Mouse (Mus musculus) kidney, postnatal 14 days (tissue): ENCODE results near the gene Hoga1.

Experiments used
- DNase-seq: peaks from one replicate; pipeline ENCODE4 v3.0.0; 2022; ENCODE audit warnings: mixed read lengths

Gene Hoga1

GRCm38 (mm10) chr19:42045269-42046102 lies at the start of gene Hoga1:
TSS of gene Hoga1 (plus strand) at chr19:42045610.
- peak; percentile 93 for DNase-seq

DNA sequence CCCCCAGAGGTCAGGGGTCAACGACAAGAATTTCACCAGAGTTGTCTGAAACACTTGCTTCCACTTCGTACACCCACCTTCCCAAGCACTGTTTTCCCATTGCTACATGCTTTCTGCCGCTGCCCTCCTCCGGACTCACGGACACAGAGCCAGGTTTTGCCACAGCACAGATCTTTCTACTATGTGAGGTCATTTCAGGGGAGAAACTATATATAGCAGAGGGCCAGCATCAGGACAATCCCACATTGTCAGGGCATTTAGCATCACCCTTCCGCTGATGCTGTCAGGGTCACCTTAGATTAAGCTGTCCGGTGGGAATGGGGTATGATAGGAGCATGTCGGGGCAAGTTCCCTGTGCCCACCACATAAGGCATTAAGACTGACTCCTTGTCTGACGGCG lies 48.3 kb upstream of the Hoga1 start:
- DNase-seq = no peak

- no peak for DNase-seq
Measured at GRCm38 (mm10) chr19:41998770-41999548, 46.5 kb upstream of the Hoga1 start.

- no peak for DNase-seq
Measured at GRCm38 (mm10) chr19:41999688-42000283, 45.6 kb upstream of the Hoga1 start.

GRCm38 (mm10) chr19:42000446-42000958 lies 44.9 kb upstream of the Hoga1 start:
- peak; percentile 53 for DNase-seq

DNA sequence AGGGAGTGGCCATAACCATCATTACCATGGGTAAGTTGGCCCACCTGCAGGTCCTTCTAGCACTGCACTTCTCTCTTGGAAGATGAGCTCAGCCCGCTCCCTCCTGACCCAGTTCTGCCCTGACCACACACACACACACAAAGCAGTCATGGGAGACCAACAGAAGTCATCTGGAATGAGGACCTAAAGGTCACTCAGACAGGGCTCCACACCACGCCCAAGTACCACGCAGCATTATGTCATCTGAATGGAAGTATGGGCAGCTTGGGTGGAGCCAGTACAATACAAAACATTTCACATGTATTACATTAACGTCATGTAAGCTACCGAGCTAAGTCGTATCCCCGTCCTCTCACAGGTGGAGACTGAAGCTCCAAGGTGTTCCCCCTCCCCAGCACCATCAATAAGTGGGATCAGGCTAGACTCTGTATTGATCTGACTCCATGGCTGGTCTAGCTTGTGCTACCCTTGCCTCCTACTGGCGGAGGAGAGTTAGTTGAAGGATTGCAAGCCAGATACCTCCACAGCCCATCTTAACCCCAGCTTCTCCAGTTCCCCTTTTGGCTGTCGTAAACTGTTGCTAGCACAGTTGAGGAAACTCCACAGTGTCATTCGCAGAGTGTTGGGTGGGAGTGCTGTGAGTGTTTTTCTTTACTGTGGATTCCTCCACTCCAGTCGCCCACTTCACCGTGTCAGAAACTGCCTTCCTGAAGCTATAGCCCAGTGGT lies 44.0 kb upstream of the Hoga1 start:
- no peak for DNase-seq

DNA sequence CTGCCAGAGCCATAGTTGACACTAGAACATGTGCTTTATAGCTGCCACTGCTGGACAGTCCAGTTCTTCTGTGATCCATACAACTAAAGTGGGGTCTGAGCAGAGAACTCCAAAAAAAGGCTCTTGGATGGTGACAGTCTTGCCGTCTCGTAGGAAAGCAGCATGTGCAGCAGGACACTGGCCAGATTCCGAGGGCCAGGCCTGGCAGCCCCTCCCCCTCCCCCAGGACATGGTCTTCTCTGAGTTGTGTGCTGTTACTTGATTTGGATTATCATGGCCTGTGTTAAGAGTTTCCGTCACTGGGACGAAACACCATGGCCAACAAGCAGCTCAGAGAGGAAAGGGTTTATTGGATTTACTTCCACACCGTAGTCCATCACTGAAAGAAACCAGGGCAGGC lies 41.2 kb upstream of the Hoga1 start:
- DNase-seq = no peak

DNA sequence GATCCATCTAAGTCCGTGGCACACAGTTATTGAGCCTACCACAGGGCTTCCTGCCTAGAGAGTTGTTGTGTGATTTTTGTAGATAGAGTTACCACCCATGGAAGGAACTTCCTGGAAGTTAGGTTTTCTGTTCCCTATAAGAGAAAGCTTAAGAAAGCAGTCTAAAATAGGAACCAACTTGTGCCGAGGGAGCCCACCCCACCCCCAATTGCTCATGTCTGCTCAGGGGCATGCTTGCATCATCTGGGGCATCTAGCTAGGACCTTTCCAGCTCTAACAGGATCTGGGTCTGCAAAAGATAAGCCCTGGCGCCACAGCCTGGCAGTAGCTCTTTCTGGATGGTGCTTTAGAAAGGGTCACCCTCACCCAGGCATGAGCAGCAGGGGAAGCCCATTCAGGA lies 39.8 kb upstream of the Hoga1 start:
- no peak for DNase-seq

- no peak for DNase-seq
Measured at GRCm38 (mm10) chr19:42006568-42006967, 38.8 kb upstream of the Hoga1 start.

- DNase-seq = no peak
Measured at GRCm38 (mm10) chr19:42008586-42008985, 36.8 kb upstream of the Hoga1 start.

DNA sequence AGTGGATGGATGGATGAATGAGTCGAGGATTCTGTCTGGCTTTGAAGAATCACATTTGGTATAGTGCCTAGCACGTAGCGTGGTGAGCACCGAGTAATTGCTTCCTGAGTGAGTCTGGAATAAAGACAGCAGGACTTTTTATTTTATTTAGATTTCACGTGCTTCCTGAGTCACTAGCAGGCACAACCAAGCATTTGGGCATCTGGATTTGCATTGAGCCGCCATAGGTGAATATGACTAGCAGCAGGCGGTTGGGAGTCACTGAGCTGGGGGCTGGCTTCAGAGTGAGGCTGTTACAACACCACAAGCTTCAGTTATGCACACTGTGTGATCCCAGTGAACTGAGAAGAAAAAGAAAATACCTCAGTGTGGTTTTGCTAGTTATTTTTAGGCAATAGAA lies 36.3 kb upstream of the Hoga1 start:
- no peak for DNase-seq

GRCm38 (mm10) chr19:42010436-42010835 lies 35.0 kb upstream of the Hoga1 start:
- no peak for DNase-seq

GRCm38 (mm10) chr19:42011123-42011522 lies 34.3 kb upstream of the Hoga1 start:
- no peak for DNase-seq

DNA sequence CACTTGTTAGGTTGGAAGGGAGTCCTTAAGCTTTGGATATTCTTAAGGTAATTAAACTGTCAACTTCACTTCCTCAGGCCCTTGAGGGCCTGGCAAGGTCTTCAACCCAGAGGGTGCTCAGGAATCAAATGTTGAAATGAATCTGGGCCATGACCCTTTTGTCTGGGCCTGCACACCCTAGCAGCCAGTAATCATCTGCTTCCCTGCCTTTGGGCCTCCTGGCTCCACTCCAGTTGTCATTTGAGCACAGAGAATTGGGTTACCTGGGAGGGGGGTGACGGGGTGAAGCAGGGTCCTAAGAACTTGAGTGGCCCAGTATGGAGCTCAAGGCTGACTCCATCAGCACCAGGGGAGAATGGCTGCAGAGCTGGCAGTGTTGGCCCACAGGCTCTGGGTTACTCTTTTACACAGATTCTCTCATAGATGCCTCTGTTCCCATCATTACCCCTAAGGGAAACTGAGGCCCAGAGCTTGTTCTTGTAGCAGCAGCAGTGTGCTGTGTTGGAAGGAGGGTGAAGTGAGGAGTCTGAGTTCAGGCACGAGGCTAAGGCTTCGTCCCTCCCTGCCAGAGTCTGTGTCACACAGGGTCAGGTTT lies 31.1 kb upstream of the Hoga1 start:
- DNase-seq = no peak

- DNase-seq = no peak
Measured at GRCm38 (mm10) chr19:42015001-42015400, 30.4 kb upstream of the Hoga1 start.

DNA sequence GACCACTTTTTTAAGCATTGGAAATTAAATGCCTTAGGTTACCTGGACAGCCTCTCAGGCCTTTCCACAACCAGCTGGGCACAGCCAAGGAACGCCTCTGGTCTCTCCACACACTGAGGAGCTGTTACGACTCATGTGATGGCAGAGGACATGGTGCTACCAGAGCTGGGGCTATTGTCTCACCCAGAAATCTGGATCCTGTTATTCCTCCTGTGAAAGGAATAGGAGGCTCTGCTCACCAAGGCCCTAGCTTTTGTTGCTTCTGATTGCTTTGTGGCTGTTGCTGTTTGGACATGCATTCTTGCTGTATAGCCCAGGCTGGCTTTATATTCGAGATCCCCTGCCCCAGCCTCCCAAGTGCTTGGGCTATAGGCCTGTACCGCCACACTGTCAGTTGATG lies 29.2 kb upstream of the Hoga1 start:
- DNase-seq = no peak

DNA sequence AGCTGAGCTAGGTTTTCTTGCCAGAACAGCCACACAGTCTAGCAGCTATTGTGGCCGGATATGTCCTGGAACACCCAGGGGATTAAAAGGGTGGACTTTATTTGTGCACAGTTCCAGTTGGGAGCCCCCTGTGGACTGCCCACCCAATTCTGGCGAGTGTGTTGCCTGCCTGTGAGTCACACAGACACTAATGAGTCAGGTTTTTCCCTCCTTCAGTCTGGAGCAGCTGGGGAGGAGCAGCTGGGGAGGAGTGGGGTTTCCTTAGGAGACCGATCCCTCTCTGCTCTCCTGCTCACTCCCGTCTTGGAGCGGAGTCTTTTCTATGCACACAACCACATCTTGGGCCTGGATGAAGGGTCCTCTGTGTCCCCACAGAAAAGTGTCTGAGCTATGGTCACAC lies 28.6 kb upstream of the Hoga1 start:
- no peak for DNase-seq

DNA sequence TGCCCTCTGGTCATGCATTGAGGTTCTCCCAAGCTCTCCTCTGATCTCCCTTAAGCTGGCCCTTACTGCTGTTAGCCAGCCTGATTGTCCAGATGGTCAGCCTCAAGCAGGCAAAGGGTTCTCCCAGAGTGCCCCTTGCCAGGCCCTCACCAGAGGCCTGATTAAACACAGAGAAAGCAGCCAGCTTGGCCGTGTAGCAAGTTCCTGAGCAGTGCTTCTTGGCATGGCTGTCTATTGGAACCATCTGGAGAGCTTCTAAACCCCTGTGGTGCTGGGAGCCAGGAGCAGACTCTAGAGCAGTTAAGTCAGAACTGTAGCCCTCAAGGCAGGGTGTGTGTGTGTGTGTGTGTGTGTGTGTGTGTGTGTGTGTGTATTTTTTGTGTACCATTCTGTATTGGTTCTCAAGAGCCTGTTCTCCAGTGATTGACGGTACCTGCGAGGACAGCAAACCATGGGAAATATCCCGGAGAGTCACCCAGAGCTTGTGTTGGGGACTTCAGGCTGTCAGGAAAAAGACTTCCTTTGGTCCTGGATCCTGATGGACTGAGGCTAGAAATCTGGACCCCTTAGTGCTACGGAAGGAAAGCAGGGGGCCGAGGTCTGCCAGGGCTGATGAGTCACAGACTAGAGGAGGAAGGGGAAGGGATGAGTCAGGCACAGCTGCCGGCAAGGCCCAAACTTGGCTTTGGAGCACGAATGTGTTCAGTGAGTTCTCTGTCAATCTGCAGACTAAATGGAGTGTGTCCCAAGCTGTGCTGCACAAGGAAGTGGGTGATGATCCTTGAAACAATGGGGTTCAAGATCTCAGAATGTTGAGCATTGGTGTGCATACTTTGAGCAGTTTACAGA lies 27.8 kb upstream of the Hoga1 start:
- peak; percentile 68 for DNase-seq

- no peak for DNase-seq
Measured at GRCm38 (mm10) chr19:42019011-42019522, 26.3 kb upstream of the Hoga1 start.

- DNase-seq = no peak
Measured at GRCm38 (mm10) chr19:42021681-42022541, 23.5 kb upstream of the Hoga1 start.
